Mouse (Mus musculus): ENCODE data around the gene Efcab3.

GRCm38 (mm10) chr11:105164516-105165510 lies 101.4 kb downstream of the Efcab3 start:
- TF ChIP-seq POLR2A (IDR thresholded peaks at IDR 0.05; ENCODE audit: extremely low read depth, insufficient read depth, low read length) = no peak
- TF ChIP-seq CTCF (IDR thresholded peaks at IDR 0.05; ENCODE audit: extremely low read depth, insufficient read depth, low read length) = no peak

All from cortical plate, adult 2 months (tissue).